Mouse (Mus musculus) ovary, postnatal 10 days (tissue): ENCODE measurements around the gene Gm42906.

Experiments used
- DNase-seq: peaks from one replicate; pipeline ENCODE4 v3.0.0; 2022; ENCODE audit warnings: low spot score

Gm42906 gene

DNA sequence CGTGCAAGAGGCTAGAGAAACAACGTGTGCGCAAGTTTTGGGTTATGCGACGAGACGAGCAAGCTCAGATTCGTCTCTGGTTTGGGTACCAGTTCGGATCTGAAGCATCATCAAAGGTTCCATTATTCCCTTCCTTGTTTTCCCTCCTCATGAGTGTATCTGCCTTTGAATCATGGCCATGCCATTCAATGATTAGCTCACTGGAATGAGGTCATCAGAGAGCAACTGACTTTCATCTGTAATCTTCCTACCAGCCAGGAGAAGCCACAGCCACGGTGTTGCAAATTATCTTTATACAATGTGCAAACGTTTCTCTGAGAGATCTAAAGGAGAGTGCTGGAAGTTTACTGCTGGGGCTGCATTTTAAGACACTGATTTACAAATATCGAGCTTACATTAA lies 240.6 kb downstream of the Gm42906 start:
- DNase-seq, result no peak

DNA sequence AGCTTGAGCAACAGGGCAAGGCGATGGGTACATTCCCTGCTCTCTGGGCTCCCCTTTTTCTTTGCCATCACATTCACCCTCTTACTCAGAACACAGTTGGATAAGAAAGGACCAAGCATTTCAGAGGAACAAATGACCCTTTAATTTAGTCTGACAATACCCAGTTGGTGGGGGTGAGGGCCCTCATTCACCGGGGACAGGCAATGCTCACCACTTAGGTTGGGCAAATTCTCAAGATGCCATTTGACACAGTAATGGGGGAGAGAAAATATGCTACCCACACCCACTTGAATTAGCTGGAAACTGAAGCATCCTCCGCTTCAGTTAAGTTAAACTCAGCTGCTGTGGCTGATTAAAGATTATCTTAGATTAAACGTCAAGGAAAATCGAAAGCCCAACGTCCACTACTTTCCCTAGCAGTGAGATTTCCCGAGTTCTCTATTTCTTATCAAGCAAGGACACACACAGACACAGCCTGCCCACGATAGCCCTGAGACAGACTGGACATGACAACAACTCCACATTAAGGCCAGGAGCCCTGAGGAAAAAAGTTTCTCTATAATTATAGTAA lies 242.6 kb downstream of the Gm42906 start:
- DNase-seq, result no peak

DNA sequence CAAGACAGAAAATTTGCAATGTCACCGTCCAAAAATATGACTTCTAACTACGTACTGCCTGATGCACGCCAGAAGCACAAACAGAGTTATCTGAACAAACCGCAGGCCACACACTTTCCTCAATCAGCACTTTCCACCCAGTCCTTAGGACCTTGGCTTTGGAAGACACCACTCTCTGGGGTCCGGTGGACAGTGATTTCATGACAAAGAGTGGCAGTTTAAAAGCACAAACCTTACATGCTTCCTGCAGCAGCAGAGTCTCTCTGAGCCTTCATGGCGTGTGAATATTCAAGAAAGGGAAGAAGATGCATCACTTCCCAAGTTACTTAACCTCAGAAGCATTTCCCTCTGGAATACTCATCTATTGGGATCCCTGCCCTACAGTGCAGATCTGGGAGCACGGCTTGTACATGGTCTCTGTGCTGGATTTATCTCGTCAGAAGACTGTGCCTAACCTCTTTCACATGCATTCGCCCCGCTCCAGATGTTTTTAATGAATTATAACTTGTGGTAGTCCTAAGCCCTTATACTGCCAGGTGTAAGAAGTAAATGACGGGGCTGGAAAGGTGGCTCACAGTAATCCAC lies 244.2 kb downstream of the Gm42906 start:
- DNase-seq, result no peak

GRCm38 (mm10) chr5:151181288-151181687 lies 246.7 kb downstream of the Gm42906 start:
- no peak for DNase-seq

- DNase-seq, result no peak
Measured at GRCm38 (mm10) chr5:151180176-151180785, 247.7 kb downstream of the Gm42906 start.

- DNase-seq, result no peak
Measured at GRCm38 (mm10) chr5:151177171-151177570, 250.8 kb downstream of the Gm42906 start.

DNA sequence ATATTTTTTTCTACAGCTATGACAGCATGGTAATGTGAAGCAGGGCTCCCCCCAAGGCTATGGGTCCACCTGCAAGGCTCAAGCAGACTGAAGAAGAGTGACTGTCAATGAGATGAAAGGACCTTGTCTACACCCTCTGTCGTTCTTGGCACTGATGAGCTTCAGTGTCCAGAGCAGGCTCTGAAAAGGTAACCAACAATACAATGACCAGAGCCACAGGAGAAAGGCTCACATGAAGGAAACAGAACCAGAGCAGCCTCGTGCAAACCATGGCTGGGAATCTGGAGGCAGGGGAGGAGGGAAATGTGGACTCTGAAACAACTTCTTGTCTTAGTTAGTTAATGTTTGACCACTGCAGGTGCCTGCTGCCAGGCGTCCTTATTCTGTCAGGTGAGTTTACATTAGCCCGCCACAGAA lies 252.1 kb downstream of the Gm42906 start:
- no peak for DNase-seq

DNA sequence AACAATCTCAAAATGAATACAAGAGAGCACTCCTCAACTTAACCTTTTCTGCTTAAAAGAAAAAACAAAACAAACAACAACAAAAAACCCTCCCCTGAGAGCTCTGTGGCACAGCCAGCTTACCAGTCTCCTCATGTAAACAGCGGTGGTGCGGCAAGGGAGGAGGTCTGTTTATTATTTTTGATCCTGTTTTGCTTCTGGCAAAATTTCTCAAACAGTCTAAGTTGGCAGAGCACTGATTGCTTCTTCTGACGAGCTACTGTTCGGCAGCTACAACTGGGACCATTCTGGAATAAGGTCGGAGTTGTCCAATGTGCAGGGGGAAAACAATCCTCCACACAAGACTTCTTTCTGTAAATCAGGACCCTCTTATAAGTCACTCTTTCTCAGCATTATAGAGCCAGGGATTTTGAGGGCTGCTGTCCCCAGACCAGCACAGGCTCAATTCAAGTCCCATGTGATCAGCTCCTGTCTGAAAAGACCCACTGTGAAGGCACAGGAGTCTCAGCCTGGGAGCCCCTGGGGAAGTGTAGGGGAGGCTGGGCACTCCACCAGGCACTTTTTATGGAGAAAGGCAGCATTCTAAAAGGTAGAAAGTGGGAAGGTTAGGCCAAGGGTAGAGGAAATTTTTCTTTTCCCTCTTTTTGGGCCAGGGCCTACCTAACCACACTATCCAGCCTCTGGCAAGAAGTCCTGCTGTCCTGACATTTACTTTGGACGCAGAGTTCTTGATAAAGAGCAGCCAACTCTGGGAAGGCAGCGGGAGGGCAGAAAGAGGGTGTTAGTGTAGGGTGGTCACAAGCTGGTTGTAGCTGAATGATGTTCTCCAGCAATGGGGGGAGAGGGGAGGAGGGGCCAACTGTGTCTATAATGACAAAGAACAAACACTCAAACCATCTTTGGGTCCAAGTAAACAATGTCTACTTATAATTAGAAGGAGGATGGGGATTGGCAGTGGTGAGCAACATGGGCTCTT lies 253.2 kb downstream of the Gm42906 start:
- DNase-seq, result no peak

DNA sequence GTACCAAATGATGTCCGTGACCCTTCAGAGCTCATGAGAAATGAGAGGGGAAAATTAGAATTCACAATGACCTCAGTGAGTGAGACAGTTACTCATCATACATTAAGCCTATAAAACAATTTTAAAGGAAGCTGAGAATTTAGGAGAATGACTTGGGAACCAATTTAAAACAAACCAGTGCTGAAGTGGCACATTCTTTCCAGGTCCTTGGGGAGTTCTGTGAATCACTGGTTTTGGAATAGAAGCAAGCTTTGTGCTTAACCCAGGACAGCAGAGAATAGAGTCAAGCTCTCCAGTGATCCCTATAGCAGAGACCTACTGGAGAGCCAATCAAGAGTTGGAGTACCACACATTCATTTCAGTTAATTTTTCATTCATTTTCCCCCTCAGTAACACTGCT lies 254.2 kb downstream of the Gm42906 start:
- DNase-seq, result no peak

DNA sequence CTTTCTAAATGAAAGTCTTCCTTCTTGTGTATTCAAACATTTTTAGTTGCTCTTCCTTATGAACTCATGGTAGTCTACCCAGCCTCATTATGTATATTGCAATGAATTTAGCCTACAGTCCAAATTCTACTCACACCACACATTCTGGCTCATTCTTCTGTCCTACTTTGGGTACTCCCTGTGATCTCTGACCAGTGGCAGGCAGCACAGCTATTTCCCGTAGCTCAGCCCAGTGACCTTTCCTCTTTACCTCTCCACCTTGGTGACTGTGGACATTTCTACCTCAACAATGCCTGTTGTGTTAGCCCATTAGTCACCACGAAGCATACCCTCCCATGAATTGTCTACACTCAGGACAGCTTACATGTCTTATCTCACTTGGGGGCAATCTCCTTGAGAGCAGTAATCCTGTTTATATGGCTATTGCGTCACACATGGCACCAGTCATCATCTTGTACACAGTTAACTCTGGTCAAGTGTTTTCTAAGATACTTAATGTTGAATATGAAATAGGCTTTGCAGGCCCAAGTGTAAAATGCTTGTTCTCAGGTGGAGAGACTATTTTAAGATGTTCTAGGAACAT lies 257.7 kb downstream of the Gm42906 start:
- DNase-seq, result no peak

GRCm38 (mm10) chr5:151168191-151168590 lies 259.8 kb downstream of the Gm42906 start:
- DNase-seq, result no peak

DNA sequence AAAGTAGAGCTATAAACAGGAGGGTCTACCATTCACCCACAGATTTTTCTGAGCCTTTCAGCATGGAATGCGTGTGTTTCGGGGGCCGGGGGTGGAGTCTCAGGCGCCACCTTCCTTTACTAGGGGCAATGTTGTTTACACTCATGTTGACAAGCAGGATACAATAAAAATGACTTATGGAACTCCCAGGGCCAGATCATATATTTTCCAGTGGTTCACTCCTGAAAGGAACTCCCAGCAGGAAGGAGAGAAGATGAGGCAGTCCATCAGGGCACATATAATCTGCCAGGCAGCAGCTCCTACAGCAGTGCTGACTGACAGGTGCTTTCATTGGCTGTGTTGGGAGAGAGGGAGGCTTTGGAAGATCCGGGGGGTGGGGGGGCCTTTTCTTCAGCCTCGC lies 260.3 kb downstream of the Gm42906 start:
- DNase-seq, result no peak

DNA sequence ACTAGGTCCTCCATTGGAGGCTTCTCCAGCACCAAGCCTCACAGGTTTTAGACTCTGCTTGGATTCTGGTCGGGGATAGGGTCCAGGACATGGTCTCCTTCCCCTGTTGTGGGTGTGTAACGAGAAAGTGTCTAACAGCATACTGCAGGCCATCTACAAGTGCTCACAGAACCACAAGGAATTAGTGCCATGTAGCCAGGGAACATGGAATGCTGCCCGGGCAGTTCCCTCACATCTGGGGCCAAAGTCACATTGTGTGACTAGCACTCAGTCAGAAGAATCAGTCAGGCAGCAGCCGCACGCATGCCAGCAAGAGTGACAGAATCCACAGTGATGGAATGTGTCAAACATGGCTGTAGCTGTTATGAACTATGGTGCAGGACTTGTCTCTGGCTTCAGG lies 261.7 kb downstream of the Gm42906 start:
- no peak for DNase-seq

- no peak for DNase-seq
Measured at GRCm38 (mm10) chr5:151165381-151166016, 262.5 kb downstream of the Gm42906 start.

DNA sequence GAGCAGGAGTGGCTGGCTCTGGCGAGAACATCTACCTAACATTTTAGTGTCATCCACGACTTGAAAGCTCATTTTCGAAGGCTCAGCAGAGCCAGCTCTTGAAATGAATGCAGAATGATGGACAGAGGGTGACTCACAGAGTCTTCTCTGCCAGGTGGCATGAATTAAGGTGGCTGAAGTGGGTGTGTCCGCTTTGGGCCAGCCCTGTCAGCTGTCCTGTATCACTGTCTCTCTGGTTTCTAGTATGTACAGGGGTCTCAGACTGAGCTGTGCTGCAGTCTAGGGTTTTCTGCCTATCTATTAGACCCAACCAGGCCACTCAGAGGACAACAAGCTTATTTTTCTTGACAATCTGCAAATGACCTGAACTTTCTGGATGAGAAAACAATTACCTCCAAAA lies 263.1 kb downstream of the Gm42906 start:
- no peak for DNase-seq

DNA sequence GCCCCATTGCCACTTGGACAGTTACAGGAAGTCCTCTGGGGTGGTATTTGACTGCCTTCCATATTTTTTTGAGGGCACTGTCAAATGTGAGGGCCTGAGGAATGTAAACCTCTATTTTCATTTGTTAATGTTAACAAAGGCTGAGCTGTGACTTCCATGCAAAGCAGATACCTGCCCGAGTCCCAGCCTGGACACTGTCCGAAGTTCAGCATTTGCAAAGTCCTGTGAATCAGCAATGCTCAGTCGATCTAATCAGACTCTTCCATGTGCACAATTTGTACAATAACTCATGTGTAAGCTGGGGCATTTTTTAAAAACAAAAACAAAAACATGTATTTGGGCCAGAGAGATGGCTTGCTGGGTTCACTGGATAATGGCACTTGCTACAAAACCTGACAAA lies 265.3 kb downstream of the Gm42906 start:
- DNase-seq, result no peak

GRCm38 (mm10) chr5:151155247-151155646 lies 272.7 kb downstream of the Gm42906 start:
- DNase-seq, result no peak

DNA sequence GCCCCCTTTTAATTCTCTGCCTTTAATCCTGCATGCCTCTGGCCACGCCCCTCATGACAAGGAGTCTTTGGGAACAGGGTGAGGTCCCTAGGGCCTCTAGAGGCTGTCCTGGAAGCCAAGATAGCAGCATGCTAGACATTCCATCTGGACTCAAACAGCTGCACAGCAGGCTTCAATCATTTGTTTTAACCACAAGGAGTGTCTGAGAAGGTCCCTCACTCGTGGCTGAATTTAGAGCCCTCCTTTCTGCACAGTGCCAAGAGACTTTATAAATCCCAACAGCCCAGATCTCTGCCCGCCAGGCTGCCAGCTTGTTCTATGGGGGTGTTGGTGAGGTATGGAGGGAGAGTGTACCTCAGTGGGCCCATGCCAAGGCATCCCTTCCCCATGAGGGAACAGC lies 273.2 kb downstream of the Gm42906 start:
- no peak for DNase-seq

DNA sequence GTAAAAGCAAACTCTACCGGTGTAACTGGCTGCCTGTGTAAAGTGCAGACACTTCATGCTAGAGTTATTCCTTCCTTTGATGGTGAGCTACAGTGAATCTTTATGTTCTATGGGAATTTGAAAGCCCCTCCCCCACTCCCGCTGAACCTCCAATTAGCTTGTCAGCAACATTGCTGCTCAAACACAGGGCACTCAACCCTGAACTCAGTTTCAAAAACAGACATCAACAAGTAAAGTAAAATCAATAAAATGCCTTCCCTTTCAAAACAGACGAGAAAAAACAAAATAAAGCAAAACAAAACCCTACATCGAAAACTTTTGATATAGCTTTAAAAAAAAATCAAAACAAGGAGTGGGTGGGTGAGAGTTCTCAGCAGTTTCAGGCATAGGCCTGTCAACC lies 273.9 kb downstream of the Gm42906 start:
- no peak for DNase-seq

- no peak for DNase-seq
Measured at GRCm38 (mm10) chr5:151151549-151151948, 276.4 kb downstream of the Gm42906 start.

- DNase-seq, result no peak
Measured at GRCm38 (mm10) chr5:151149509-151149908, 278.5 kb downstream of the Gm42906 start.

DNA sequence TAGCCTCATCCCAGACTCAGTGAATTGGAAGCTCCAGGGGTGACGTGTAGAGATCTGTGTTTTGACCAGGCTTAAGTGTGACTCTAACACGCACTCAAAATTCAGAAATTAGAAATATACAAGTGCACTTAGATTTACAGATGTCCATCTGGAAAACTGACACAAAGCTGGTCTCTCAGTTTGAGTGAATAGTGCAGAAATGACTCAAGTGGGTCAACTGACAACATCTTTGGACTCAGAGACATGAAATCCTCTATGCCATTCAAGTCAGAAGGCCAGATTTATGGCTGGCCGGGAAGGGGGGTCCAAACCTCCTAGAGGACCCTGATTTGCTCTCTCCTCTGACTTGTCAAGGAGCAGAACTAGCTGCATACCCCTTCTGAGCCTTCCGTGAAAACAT lies 279.9 kb downstream of the Gm42906 start:
- DNase-seq, result no peak
